In genomic region chr2:167634865-167635512, GRCm38 (mm10) we compare ENCODE assay signal across 8 mouse cellular contexts. TPM values are rescaled to one million over a fixed set of nuclear protein-coding genes. Genes with fewer than 3 reads are reported as not detected.
DNase-seq lines count a peak whose midpoint lies in the region; ATAC-seq and TF ChIP-seq lines count a peak whose summit lies in the region.

No protein-coding gene starts in this region.

- no peaks in the 10 kb centered on the region for H3K9me3 ChIP-seq in heart, embryonic 10.5 days
- H3K9me3 ChIP-seq in CH12.LX (replicated peaks; ENCODE audit: low read length) = peaks cover 3% of the 10 kb centered on the region
- no peaks in the 10 kb centered on the region for H3K9me3 ChIP-seq in forebrain, embryonic 15.5 days
- H3K9me3 ChIP-seq in liver, embryonic 15.5 days (replicated peaks) = no peaks in the 10 kb centered on the region

- TF ChIP-seq CTCF in CH12.LX (conservative IDR thresholded peaks at IDR 0.05 in 1 of 2, IDR thresholded peaks at IDR 0.05 in 1 of 2; ENCODE audit: low read depth in 2 of 2, low read length in 2 of 2) = no peak

- TF ChIP-seq RAD21 in CH12.LX (IDR thresholded peaks at IDR 0.05; ENCODE audit: low read depth, low read length) = no peak

- H3K27me3 ChIP-seq in heart, embryonic 10.5 days (ENCODE audit: insufficient read depth, poor library complexity, severe bottlenecking) = no peaks in the 10 kb centered on the region
- H3K27me3 ChIP-seq in CH12.LX (replicated peaks) = no peaks in the 10 kb centered on the region
- H3K27me3 ChIP-seq in forebrain, embryonic 15.5 days = no peaks in the 10 kb centered on the region
- H3K27me3 ChIP-seq in liver, embryonic 15.5 days = peaks cover 5% of the 10 kb centered on the region; the same call in 1 of the 2 replicates

- H3K27ac ChIP-seq in heart, embryonic 10.5 days = peak overlapping the region; percentile 100; the same call in 1 of the 2 replicates
- H3K27ac ChIP-seq in CH12.LX (ENCODE audit: insufficient read depth, low read depth) = no peak overlapping the region
- peak overlapping the region; percentile 55; the same call in 1 of the 2 replicates for H3K27ac ChIP-seq in forebrain, embryonic 15.5 days (replicated peaks)
- peak overlapping the region; percentile 99 for H3K27ac ChIP-seq in liver, embryonic 15.5 days (replicated peaks)

- WGBS in heart, embryonic 10.5 days = 65% methylated on average over 7 of the region's 7 CpGs
- WGBS in forebrain, embryonic 15.5 days = 82% methylated on average over 7 of the region's 7 CpGs
- 58% methylated on average over 7 of the region's 7 CpGs for WGBS in liver, embryonic 15.5 days (ENCODE audit: insufficient replicate concordance)

- H3K79me2 ChIP-seq in CH12.LX (replicated peaks; ENCODE audit: control insufficient read depth, extremely low read depth, insufficient read depth, poor library complexity, severe bottlenecking) = peaks cover 15% of the 10 kb centered on the region

- TF ChIP-seq EP300 in CH12.LX (IDR thresholded peaks at IDR 0.05; ENCODE audit: low read length) = 0 out of 2 replicates have a peak, but pooled peaks have one; percentile 40

- H3K4me1 ChIP-seq in heart, embryonic 10.5 days = peaks cover 38% of the 10 kb centered on the region
- H3K4me1 ChIP-seq in CH12.LX (ENCODE audit: control insufficient read depth in 1 of 2, insufficient read depth in 2 of 2) = peaks cover 11 to 30% of the 10 kb centered on the region in 2 experiments
- peaks cover 29% of the 10 kb centered on the region for H3K4me1 ChIP-seq in forebrain, embryonic 15.5 days
- H3K4me1 ChIP-seq in liver, embryonic 15.5 days (replicated peaks) = peaks cover 54% of the 10 kb centered on the region

- no peak for TF ChIP-seq POLR2A in CH12.LX (IDR thresholded peaks at IDR 0.05; ENCODE audit: low read depth, low read length)

- dilution Hi-C loops in CH12.LX (cut with MboI; ENCODE audit: extremely low pct_ligation_motif_present, extremely low pct_unique_long_range_greater_than_20kb, low sequenced_read_pairs) = no loop called here

- H3K4me3 ChIP-seq in heart, embryonic 10.5 days = peak overlapping the region; percentile 49
- peak overlapping the region in 1 of 3 experiments; percentile 42 for H3K4me3 ChIP-seq in CH12.LX (replicated peaks in 1 of 3; ENCODE audit: low read depth in 2 of 3, low read length in 2 of 3, poor library complexity in 1 of 3)
- peak overlapping the region; percentile 30 for H3K4me3 ChIP-seq in forebrain, embryonic 15.5 days
- peak overlapping the region; percentile 51 for H3K4me3 ChIP-seq in liver, embryonic 15.5 days (replicated peaks)

- in situ Hi-C loops in CH12.LX (cut with MboI; ENCODE audit: low pct_ligation_motif_present, low pct_unique_long_range_greater_than_20kb, low sequenced_read_pairs) = no loop called here

- H3K9ac ChIP-seq in CH12.LX (ENCODE audit: insufficient read depth, low read depth) = no peak overlapping the region
- H3K9ac ChIP-seq in forebrain, embryonic 15.5 days (replicated peaks) = 0 out of 2 replicates have a peak overlapping the region, but pooled peaks have one; percentile 6
- H3K9ac ChIP-seq in liver, embryonic 15.5 days = peak overlapping the region; percentile 44

- H3K36me3 ChIP-seq in heart, embryonic 10.5 days = no peaks in the 10 kb centered on the region
- H3K36me3 ChIP-seq in CH12.LX (replicated peaks in 1 of 2; ENCODE audit: control insufficient read depth in 1 of 2, insufficient read depth in 1 of 2, low read length in 1 of 2) = no peaks in the 10 kb centered on the region
- no peaks in the 10 kb centered on the region for H3K36me3 ChIP-seq in forebrain, embryonic 15.5 days
- H3K36me3 ChIP-seq in liver, embryonic 15.5 days (replicated peaks) = no peaks in the 10 kb centered on the region

- no peak for DNase-seq in heart, embryonic 10.5 days (ENCODE audit: low spot score)
- no peak for DNase-seq in heart, postnatal 10 days
- DNase-seq in CH12.LX (ENCODE audit: extremely low read depth) = no peak
- no peak for DNase-seq in testis, postnatal 14 days (ENCODE audit: low spot score)
- no peak for DNase-seq in frontal cortex, postnatal 25 days (ENCODE audit: low spot score in 2 of 2)
- DNase-seq in cerebellum, adult 8-10 months = no peak

- ATAC-seq in forebrain, embryonic 15.5 days (replicated peaks) = no peak
- no peak for ATAC-seq in liver, embryonic 15.5 days (ENCODE audit: insufficient read depth)

- intact Hi-C loops in heart, postnatal 10 days (cut with DNase I) = no loop called here

- peak overlapping the region; percentile 55; the same call in 1 of the 2 replicates for H3K4me2 ChIP-seq in CH12.LX (ENCODE audit: insufficient read depth, low read depth, poor library complexity, severe bottlenecking)
- peak overlapping the region; percentile 47 for H3K4me2 ChIP-seq in forebrain, embryonic 15.5 days (replicated peaks)
- H3K4me2 ChIP-seq in liver, embryonic 15.5 days = peak overlapping the region; percentile 79

TF ChIP-seq in CH12.LX, 34 proteins besides CTCF, POLR2A, EP300 and RAD21:
- no peak for TF ChIP-seq ETS1 (conservative IDR thresholded peaks at IDR 0.05; ENCODE audit: low read depth, low read length)
- no peak for TF ChIP-seq UBTF (IDR thresholded peaks at IDR 0.05; ENCODE audit: low read depth, low read length)
- TF ChIP-seq USF1 (IDR thresholded peaks at IDR 0.05; ENCODE audit: low read depth, low read length) = no peak
- peak; percentile 70 for TF ChIP-seq ZNF384 (IDR thresholded peaks at IDR 0.05; ENCODE audit: low read depth, low read length)
- TF ChIP-seq RCOR1 (conservative IDR thresholded peaks at IDR 0.05; ENCODE audit: low read depth, low read length) = no peak
- no peak for TF ChIP-seq HCFC1 (IDR thresholded peaks at IDR 0.05; ENCODE audit: low read depth, low read length)
- TF ChIP-seq ELF1 (IDR thresholded peaks at IDR 0.05; ENCODE audit: low read depth, low read length) = no peak
- no peak for TF ChIP-seq MAZ (IDR thresholded peaks at IDR 0.05; ENCODE audit: low read depth, low read length)
TF ChIP-seq in CH12.LX: peak in this region for 1.

RNA-seq across cellular contexts. Expression of gene Ube2v1, which starts 3.1 kb away (rescaled TPM):
- polyA plus RNA-seq in heart, embryonic 10.5 days (2016; fragmentation: Nextera tagmentation; extraction: Ambion mirVana) = 312 and 332 TPM in 2 replicates
- 100 to 1,000 TPM; 120 to 121 TPM for total RNA-seq in heart, postnatal 10 days (2021)
- total RNA-seq in CH12.LX (2012; rRNA removed) (126 TPM in 2 replicates), CH12.LX (2014; rRNA removed) (84.0 and 92.8 TPM in 2 replicates)
- polyA plus RNA-seq in CH12.LX (2012; ENCODE audit: insufficient read length, low read depth) = 157 and 184 TPM in 2 replicates
- polyA plus RNA-seq in forebrain, embryonic 15.5 days (2015; fragmentation: Nextera tagmentation; extraction: Ambion mirVana) = 267 and 269 TPM in 2 replicates
- polyA plus RNA-seq in liver, embryonic 15.5 days (2015; fragmentation: Nextera tagmentation; extraction: Ambion mirVana) = 187 and 195 TPM in 2 replicates

RNA-seq across cellular contexts. Expression of gene Gm20431, which starts 26.3 kb away (rescaled TPM):
- 0.36 and 3.9 TPM in 2 replicates for polyA plus RNA-seq in heart, embryonic 10.5 days (2016; fragmentation: Nextera tagmentation; extraction: Ambion mirVana)
- total RNA-seq in heart, postnatal 10 days (2021) = 10 to 100 TPM; 21.6 to 23.2 TPM
- total RNA-seq in CH12.LX (2012; rRNA removed) = 10.3 and 15.0 TPM in 2 replicates
- not detected in 2 replicates for total RNA-seq in CH12.LX (2014; rRNA removed)
- polyA plus RNA-seq in CH12.LX (2012; ENCODE audit: insufficient read length, low read depth) = 2.4 TPM in 1 of 2 replicates, not detected in the other
- polyA plus RNA-seq in forebrain, embryonic 15.5 days (2015; fragmentation: Nextera tagmentation; extraction: Ambion mirVana) = 8.6 and 12.3 TPM in 2 replicates
- 0.63 TPM in 1 of 2 replicates, not detected in the other for polyA plus RNA-seq in liver, embryonic 15.5 days (2015; fragmentation: Nextera tagmentation; extraction: Ambion mirVana)

RNA-seq across cellular contexts. Expression of gene Cebpb, which starts 53.7 kb away (rescaled TPM):
- polyA plus RNA-seq in heart, embryonic 10.5 days (2016; fragmentation: Nextera tagmentation; extraction: Ambion mirVana) = 4.2 TPM in 2 replicates
- 100 to 1,000 TPM in 1 of 2 experiments, 10 to 100 TPM in 1; 31.0 to 100 TPM for total RNA-seq in heart, postnatal 10 days (2021)
- total RNA-seq in CH12.LX (2012; rRNA removed) = 2.3 and 6.2 TPM in 2 replicates
- total RNA-seq in CH12.LX (2014; rRNA removed) = 0.19 TPM in 1 of 2 replicates, not detected in the other
- polyA plus RNA-seq in CH12.LX (2012; ENCODE audit: insufficient read length, low read depth) = 0.24 TPM in 1 of 2 replicates, not detected in the other
- 1.6 and 1.8 TPM in 2 replicates for polyA plus RNA-seq in forebrain, embryonic 15.5 days (2015; fragmentation: Nextera tagmentation; extraction: Ambion mirVana)
- polyA plus RNA-seq in liver, embryonic 15.5 days (2015; fragmentation: Nextera tagmentation; extraction: Ambion mirVana) = 13.0 and 14.0 TPM in 2 replicates

RNA-seq across cellular contexts. Expression of gene Tmem189, which starts 54.6 kb away (rescaled TPM):
- 47.7 and 53.8 TPM in 2 replicates for polyA plus RNA-seq in heart, embryonic 10.5 days (2016; fragmentation: Nextera tagmentation; extraction: Ambion mirVana)
- total RNA-seq in heart, postnatal 10 days (2021) = 10 to 100 TPM; 37.9 to 40.5 TPM
- total RNA-seq in CH12.LX (2012; rRNA removed) (30.9 and 31.0 TPM in 2 replicates), CH12.LX (2014; rRNA removed) (25.1 and 27.9 TPM in 2 replicates)
- polyA plus RNA-seq in CH12.LX (2012; ENCODE audit: insufficient read length, low read depth) = 29.4 and 29.5 TPM in 2 replicates
- polyA plus RNA-seq in forebrain, embryonic 15.5 days (2015; fragmentation: Nextera tagmentation; extraction: Ambion mirVana) = 30.1 and 31.5 TPM in 2 replicates
- polyA plus RNA-seq in liver, embryonic 15.5 days (2015; fragmentation: Nextera tagmentation; extraction: Ambion mirVana) = 17.4 and 18.2 TPM in 2 replicates
